Mouse (Mus musculus): ENCODE results near the gene Akr1c12. TPM values are rescaled to one million over a fixed set of nuclear protein-coding genes. Genes with fewer than 3 reads are reported as not detected.
"Not testable (repeated sequence)": the region's sequence is repeated elsewhere in the genome, so short reads cannot be mapped to it uniquely, and the experiment has no call there.

The Akr1c12 gene
- polyA plus RNA-seq, 1 experiment from 2014 or later, result not detected

DNA sequence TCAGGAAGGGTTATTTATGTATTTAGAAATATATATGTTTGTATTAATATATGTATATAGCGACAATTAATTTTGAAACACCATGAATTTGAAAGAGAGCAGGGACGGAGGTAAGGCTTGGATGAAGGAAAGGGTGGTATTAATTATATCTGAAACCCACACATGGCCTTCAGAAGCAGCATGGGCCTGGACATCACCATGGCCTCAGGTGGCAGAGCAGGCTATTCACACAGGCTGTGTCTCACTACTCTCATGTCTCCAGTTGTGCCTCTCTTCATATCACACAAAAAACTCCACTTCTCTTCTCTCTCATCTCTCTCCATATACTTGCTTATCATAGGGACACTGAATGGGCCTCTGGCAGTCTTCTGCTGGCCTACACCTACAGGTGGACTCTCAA lies 13.8 kb downstream of the Akr1c12 start:
- not testable (repeated sequence) for H3K27ac ChIP-seq (ENCODE audit: low read depth, low read length); H3K9me3 ChIP-seq (ENCODE audit: control insufficient read depth, low read length); H3K9ac ChIP-seq (ENCODE audit: low read length); DNase-seq (ENCODE audit: low spot score); H3K4me3 ChIP-seq (ENCODE audit: low read depth, low read length); H3K27me3 ChIP-seq (ENCODE audit: control insufficient read depth, insufficient read depth, low read length); H3K4me1 ChIP-seq (ENCODE audit: control insufficient read depth, insufficient read depth, low read length); ATAC-seq (ENCODE audit: insufficient read depth, low FRiP score, low TSS enrichment); H3K36me3 ChIP-seq (ENCODE audit: control insufficient read depth, insufficient read depth, low read length); H3K4me2 ChIP-seq (ENCODE audit: low read depth)
- WGBS, result 92% methylated on average over 2 of the region's 2 CpGs

DNA sequence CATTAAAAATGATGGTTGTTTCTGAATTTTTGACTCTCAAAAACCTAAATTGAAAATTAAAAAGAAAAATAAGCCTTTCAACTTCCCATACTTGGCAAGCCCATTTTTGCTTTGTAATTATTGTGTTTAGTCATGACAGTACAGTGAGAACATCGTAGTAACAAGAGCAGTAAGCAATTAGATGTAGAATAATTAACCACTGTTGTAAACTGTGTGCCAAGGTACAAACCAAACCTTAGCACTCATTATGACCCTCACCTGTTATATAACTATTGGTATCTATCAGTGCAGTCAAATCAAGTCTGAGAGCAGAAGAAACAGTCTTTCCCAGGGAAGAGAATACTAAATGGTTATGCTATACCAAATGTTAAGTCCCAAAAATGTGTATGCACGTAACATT lies 14.2 kb downstream of the Akr1c12 start:
- Histone ChIP-seq H3K4me3 (ENCODE audit: low read depth, low read length) (no peak overlapping the region), H3K4me2 (ENCODE audit: low read depth) (no peak overlapping the region)

DNA sequence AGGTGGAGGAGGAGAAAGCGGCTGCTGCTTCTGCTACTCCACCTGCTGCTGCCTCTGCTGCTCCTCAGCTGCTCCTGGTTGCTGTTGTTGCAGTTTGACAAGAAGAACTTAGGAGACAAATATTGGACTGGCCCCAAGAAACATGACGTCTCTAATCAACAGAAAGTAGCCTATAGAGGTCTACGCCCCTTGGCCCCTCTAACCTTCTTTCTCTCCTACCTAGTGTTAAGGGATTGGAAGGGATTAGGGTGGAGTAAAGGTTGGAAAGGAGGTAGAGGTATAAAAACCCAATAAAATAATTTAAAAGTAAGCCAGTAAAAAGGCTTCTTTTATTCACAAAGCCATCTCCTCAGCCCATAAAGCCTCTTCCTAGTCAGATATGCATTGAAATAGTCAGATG lies 14.6 kb downstream of the Akr1c12 start:
- Histone ChIP-seq H3K4me1 (ENCODE audit: control insufficient read depth, insufficient read depth, low read length) (no peaks in the 10 kb centered on the region), H3K9ac (ENCODE audit: low read length) (no peak overlapping the region), H3K36me3 (ENCODE audit: control insufficient read depth, insufficient read depth, low read length) (no peaks in the 10 kb centered on the region), H3K27ac (ENCODE audit: low read depth, low read length) (no peak overlapping the region), H3K9me3 (ENCODE audit: control insufficient read depth, low read length) (no peaks in the 10 kb centered on the region), H3K4me2 (ENCODE audit: low read depth) (no peak overlapping the region), H3K4me3 (ENCODE audit: low read depth, low read length) (no peak overlapping the region), H3K27me3 (ENCODE audit: control insufficient read depth, insufficient read depth, low read length) (no peaks in the 10 kb centered on the region)
- 78% methylated on average over 3 of the region's 3 CpGs for WGBS
- no peak for DNase-seq (ENCODE audit: low spot score)
- ATAC-seq (ENCODE audit: insufficient read depth, low FRiP score, low TSS enrichment), result no peak

More for the DNA sequence above, 14.2 kb downstream of the Akr1c12 start:
- no peaks in the 10 kb centered on the region for H3K27me3 ChIP-seq (ENCODE audit: control insufficient read depth, insufficient read depth, low read length)
- no peaks in the 10 kb centered on the region for H3K36me3 ChIP-seq (ENCODE audit: control insufficient read depth, insufficient read depth, low read length)
- H3K4me1 ChIP-seq (ENCODE audit: control insufficient read depth, insufficient read depth, low read length), result no peaks in the 10 kb centered on the region
- no peak overlapping the region for H3K27ac ChIP-seq (ENCODE audit: low read depth, low read length)
- no peak for ATAC-seq (ENCODE audit: insufficient read depth, low FRiP score, low TSS enrichment)
- H3K9me3 ChIP-seq (ENCODE audit: control insufficient read depth, low read length), result no peaks in the 10 kb centered on the region
- H3K9ac ChIP-seq (ENCODE audit: low read length), result no peak overlapping the region
- WGBS, result 89% methylated on average over 2 of the region's 2 CpGs
- DNase-seq (ENCODE audit: low spot score), result no peak

DNA sequence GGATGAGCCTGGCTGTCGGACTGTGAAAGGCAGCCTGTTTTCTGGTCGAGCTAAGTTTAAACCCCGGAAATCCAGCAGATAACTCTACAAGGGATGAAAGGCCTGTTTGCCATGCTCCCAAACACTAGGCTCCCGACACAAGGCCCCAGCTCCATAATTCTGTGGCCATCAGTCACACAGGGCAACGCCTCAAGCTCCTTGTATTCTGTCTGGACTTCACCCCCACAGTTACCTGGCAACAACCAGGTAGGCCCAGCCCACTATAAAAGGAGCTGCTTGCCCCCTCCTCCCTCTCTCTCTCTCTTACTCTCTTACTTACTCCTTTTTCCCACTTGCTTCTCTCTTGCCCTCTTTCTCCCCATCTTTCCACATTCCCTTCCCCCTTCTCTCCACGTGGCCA lies 21.9 kb downstream of the Akr1c12 start:
- H3K4me3 ChIP-seq (ENCODE audit: low read depth, low read length), result no peak overlapping the region
- H3K4me1 ChIP-seq (ENCODE audit: control insufficient read depth, insufficient read depth, low read length), result no peaks in the 10 kb centered on the region
- ATAC-seq (ENCODE audit: insufficient read depth, low FRiP score, low TSS enrichment) (no peak), DNase-seq (ENCODE audit: low spot score) (no peak)
- H3K27me3 ChIP-seq (ENCODE audit: control insufficient read depth, insufficient read depth, low read length), result no peaks in the 10 kb centered on the region
- H3K27ac ChIP-seq (ENCODE audit: low read depth, low read length), result no peak overlapping the region
- H3K9ac ChIP-seq (ENCODE audit: low read length), result no peak overlapping the region
- H3K9me3 ChIP-seq (ENCODE audit: control insufficient read depth, low read length), result no peaks in the 10 kb centered on the region
- WGBS, result 76% methylated on average over 6 of the region's 6 CpGs
- no peaks in the 10 kb centered on the region for H3K36me3 ChIP-seq (ENCODE audit: control insufficient read depth, insufficient read depth, low read length)
- no peak overlapping the region for H3K4me2 ChIP-seq (ENCODE audit: low read depth)

DNA sequence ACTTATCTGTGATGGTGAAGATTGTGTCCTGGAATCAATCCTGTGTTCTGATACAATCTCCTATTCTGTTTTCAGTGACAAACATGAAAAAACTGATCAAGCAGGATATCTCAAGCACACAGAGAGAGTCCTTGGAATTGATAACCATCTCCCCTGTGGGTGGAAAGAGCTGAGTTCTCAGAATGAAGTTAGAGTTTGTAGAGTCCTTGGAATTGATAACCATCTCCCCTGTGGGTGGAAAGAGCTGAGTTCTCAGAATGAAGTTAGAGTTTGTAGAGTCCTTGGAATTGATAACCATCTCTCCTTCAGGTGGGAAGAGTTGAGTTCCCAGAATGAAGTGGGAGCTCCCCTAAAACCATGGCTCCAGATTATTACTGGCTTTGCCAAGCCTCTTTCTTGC lies 22.3 kb downstream of the Akr1c12 start:
- ATAC-seq (ENCODE audit: insufficient read depth, low FRiP score, low TSS enrichment); H3K27ac ChIP-seq (ENCODE audit: low read depth, low read length); DNase-seq (ENCODE audit: low spot score); H3K4me2 ChIP-seq (ENCODE audit: low read depth); H3K4me3 ChIP-seq (ENCODE audit: low read depth, low read length); H3K9ac ChIP-seq (ENCODE audit: low read length); H3K4me1 ChIP-seq (ENCODE audit: control insufficient read depth, insufficient read depth, low read length); H3K36me3 ChIP-seq (ENCODE audit: control insufficient read depth, insufficient read depth, low read length); H3K27me3 ChIP-seq (ENCODE audit: control insufficient read depth, insufficient read depth, low read length); H3K9me3 ChIP-seq (ENCODE audit: control insufficient read depth, low read length): not testable (repeated sequence)

DNA sequence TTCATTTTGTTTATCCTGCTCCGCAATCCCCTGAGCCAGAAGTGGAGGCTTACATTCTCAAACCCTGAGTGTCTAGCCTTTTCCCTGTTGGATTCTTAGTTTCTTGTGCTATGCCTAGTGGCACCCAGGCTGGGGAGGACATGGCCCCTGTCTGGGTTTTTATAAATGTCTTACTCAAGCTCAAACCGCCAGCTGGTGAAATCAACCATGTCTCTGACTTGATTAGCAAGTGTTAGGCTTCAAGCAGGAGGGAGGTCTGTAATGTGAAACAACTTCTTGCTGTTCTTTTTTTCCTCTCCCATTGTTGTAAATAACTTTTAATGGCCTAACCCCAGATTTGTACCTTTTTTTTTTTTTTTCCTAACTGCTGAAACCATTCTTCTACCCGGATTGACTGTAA lies 29.9 kb downstream of the Akr1c12 start:
- H3K9ac ChIP-seq (ENCODE audit: low read length), result no peak overlapping the region
- 56% methylated on average over 3 of the region's 3 CpGs for WGBS
- ATAC-seq (ENCODE audit: insufficient read depth, low FRiP score, low TSS enrichment), result no peak

DNA sequence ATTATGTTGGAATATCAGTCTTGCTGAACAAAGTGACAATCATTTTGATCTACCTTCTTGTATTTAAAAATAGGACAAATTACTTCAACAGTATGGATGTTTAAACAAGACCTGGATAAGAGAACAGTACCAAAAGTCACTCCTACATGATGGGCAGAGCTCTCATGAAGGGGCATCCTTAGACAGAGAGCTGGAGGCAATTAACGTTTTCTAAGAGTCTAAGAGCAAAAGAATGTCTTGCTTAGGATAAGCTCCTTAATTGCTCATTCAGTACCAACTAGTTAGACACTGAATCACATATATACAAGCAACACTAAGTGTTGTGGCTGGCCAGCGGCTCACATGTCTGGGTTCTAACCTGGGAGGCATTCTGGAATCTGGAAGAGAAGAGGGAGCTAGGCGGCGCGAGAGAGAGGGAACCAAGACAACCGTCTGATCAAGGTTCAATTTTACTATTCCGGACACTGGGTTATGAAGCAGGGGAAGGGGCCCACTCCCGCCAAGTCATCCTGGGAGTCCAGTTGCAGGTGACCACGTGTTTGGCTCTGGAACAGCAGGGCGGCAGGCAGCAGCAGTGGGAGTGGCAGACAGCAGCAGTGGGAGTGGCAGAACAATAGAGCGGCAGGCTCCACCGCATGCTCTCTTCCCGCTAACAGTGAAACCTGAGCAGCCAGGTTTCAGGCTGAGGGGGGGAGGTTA lies 34.2 kb downstream of the Akr1c12 start:
- Histone ChIP-seq H3K27me3 (ENCODE audit: control insufficient read depth, insufficient read depth, low read length) (no peaks in the 10 kb centered on the region), H3K9ac (ENCODE audit: low read length) (peak overlapping the region; percentile 44), H3K4me1 (ENCODE audit: control insufficient read depth, insufficient read depth, low read length) (no peaks in the 10 kb centered on the region), H3K4me3 (ENCODE audit: low read depth, low read length) (peak overlapping the region; percentile 18), H3K4me2 (ENCODE audit: low read depth) (peak overlapping the region; percentile 41), H3K36me3 (ENCODE audit: control insufficient read depth, insufficient read depth, low read length) (no peaks in the 10 kb centered on the region), H3K9me3 (ENCODE audit: control insufficient read depth, low read length) (no peaks in the 10 kb centered on the region), H3K27ac (ENCODE audit: low read depth, low read length) (no peak overlapping the region)
- DNase-seq (ENCODE audit: low spot score) (peak; percentile 60), ATAC-seq (ENCODE audit: insufficient read depth, low FRiP score, low TSS enrichment) (peak; percentile 87)
- 2% methylated on average over 13 of the region's 13 CpGs for WGBS

More for the DNA sequence above, 29.9 kb downstream of the Akr1c12 start:
- no peak overlapping the region for H3K4me2 ChIP-seq (ENCODE audit: low read depth)
- H3K9me3 ChIP-seq (ENCODE audit: control insufficient read depth, low read length), result no peaks in the 10 kb centered on the region
- H3K4me1 ChIP-seq (ENCODE audit: control insufficient read depth, insufficient read depth, low read length), result no peaks in the 10 kb centered on the region
- H3K27ac ChIP-seq (ENCODE audit: low read depth, low read length), result no peak overlapping the region
- DNase-seq (ENCODE audit: low spot score), result no peak
- H3K4me3 ChIP-seq (ENCODE audit: low read depth, low read length), result no peak overlapping the region
- H3K27me3 ChIP-seq (ENCODE audit: control insufficient read depth, insufficient read depth, low read length), result no peaks in the 10 kb centered on the region
- H3K36me3 ChIP-seq (ENCODE audit: control insufficient read depth, insufficient read depth, low read length), result no peaks in the 10 kb centered on the region

DNA sequence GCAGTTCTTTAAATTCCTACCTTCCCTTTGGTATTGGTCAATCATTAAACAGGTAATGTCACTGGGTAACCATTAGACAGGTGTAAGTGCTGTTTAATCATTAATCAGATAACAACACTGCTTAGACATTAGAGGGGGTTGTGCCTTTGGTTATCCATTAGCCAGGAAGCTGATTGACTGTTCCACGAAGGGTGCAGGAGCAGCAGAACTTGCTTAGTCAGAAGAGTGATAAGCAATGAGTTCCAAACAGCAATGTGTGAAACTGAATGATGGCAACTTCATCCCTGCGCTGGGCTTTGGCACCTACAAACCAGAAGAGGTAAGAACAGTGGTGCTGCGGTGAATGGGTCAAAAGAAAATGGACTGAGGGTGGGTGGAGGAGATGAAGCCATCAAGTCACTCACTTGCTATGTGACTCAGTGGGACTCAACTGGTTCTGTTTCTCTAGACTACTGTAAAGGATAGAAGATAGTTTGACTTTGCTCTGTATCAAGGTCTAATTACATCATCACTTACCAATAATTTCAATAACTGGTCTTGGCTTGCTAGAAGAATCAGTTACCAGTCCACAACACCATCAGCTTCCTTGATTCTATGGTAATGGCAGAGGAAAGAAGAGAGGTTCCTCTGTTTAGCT lies 45.6 kb downstream of the Akr1c12 start:
- no peaks in the 10 kb centered on the region for H3K9me3 ChIP-seq (ENCODE audit: control insufficient read depth, low read length)
- H3K4me1 ChIP-seq (ENCODE audit: control insufficient read depth, insufficient read depth, low read length), result no peaks in the 10 kb centered on the region
- ATAC-seq (ENCODE audit: insufficient read depth, low FRiP score, low TSS enrichment) (no peak), DNase-seq (ENCODE audit: low spot score) (no peak)
- no peaks in the 10 kb centered on the region for H3K36me3 ChIP-seq (ENCODE audit: control insufficient read depth, insufficient read depth, low read length)
- 71% methylated on average over 3 of the region's 3 CpGs for WGBS
- H3K27ac ChIP-seq (ENCODE audit: low read depth, low read length), result no peak overlapping the region
- H3K4me2 ChIP-seq (ENCODE audit: low read depth), result no peak overlapping the region
- no peaks in the 10 kb centered on the region for H3K27me3 ChIP-seq (ENCODE audit: control insufficient read depth, insufficient read depth, low read length)
- no peak overlapping the region for H3K9ac ChIP-seq (ENCODE audit: low read length)
- no peak overlapping the region for H3K4me3 ChIP-seq (ENCODE audit: low read depth, low read length)

DNA sequence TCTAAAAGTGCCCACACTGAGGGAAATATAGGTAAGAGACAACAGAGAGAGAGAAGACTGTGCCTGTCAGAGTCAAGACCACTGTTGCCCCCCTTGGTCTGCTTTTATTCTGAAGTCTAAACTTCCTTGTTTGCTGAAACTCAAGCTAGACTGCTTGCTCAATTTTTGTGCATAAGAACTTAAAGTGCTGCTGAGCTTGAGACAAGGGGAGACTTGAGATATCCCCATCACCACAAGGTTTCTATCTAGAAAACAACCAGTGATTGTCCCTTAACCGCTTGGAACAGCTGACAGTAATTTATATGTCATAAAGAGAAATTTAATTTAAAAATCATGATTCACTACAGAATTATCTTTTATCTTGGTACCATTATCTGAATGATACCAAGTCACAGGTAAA lies 46.1 kb downstream of the Akr1c12 start:
- no peaks in the 10 kb centered on the region for H3K4me1 ChIP-seq (ENCODE audit: control insufficient read depth, insufficient read depth, low read length)
- H3K27ac ChIP-seq (ENCODE audit: low read depth, low read length), result no peak overlapping the region
- H3K9me3 ChIP-seq (ENCODE audit: control insufficient read depth, low read length), result no peaks in the 10 kb centered on the region
- WGBS, result 90% methylated on average over 1 of the region's 1 CpGs
- H3K36me3 ChIP-seq (ENCODE audit: control insufficient read depth, insufficient read depth, low read length), result no peaks in the 10 kb centered on the region
- DNase-seq (ENCODE audit: low spot score) (no peak), ATAC-seq (ENCODE audit: insufficient read depth, low FRiP score, low TSS enrichment) (no peak)
- no peak overlapping the region for H3K4me2 ChIP-seq (ENCODE audit: low read depth)
- H3K27me3 ChIP-seq (ENCODE audit: control insufficient read depth, insufficient read depth, low read length), result no peaks in the 10 kb centered on the region
- H3K9ac ChIP-seq (ENCODE audit: low read length), result no peak overlapping the region
- H3K4me3 ChIP-seq (ENCODE audit: low read depth, low read length), result no peak overlapping the region
